Mouse (Mus musculus) ovary, postnatal 36 days (tissue): ENCODE data around the gene Ube2d3.

Experiments
- DNase-seq: peaks from one replicate; pipeline ENCODE4 v3.0.0; 2022; ENCODE audit warnings: low spot score, mixed read lengths

Ube2d3 gene

GRCm38 (mm10) chr3:135437758-135438495, at the start of gene Ube2d3:
Gene Ube2d3, plus strand, starts transcription at chr3:135438149.
- peak; percentile 99 for DNase-seq

DNA sequence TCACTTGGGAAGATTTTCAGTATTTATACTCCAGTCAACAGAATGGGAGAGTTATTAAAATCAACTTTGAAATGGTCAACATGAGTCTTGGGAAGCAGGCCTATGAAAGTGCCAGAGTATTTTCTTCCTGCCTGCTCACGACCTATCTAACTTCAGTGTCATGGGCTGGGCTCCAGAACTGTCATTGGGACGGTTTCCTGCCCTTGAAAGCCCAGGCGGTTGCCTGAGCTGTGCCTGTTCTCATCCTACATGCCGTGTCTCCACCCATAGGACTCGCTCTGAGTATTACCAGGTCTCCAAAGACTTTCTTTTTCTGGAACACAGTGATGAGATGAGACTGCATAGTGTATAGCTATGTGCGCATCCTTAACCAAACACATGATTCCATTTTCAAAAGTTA, 44.8 kb upstream of the Ube2d3 start:
- no peak for DNase-seq

DNA sequence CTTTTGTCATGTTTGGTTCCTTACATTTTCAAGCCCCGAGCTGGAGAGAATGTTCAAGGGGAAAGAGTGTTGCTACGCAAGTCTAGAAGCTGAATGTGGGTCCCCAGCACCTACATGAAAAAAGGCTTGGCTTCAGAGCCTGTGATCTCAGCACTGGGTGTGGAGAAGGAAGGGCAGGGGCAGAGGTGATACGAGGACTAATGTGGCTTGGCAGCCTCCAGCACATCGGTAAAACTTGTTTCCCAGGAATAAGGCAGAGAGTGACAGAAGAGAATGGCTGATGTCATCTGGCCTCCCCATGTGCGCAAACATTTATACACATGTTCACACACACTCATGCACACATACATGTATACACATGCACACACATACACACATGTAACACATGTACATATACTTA, 42.9 kb upstream of the Ube2d3 start:
- no peak for DNase-seq

- DNase-seq, result no peak
These were observed 41.9 kb upstream of the Ube2d3 start for GRCm38 (mm10) chr3:135396081-135396480.

DNA sequence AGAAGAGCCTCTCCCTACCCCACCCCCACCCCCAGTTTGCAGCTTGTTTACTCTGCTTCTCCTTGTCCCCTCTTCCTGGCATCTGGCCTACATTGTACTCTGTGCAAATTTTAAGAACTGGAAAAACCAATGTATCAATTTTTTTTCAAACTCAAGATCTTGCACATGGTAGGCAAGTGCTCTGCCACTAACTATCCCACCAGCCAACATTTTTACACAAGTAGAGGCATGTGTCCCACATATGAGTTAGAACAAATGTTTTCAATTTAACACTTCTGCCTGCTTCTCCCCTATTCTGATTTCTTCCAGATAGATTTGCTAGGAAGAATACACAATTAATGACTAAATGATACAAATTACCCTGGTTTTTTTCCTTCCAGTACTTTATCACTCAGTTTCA, 40.8 kb upstream of the Ube2d3 start:
- DNase-seq, result no peak

GRCm38 (mm10) chr3:135402201-135402658, 35.7 kb upstream of the Ube2d3 start:
- DNase-seq, result peak; percentile 82

DNA sequence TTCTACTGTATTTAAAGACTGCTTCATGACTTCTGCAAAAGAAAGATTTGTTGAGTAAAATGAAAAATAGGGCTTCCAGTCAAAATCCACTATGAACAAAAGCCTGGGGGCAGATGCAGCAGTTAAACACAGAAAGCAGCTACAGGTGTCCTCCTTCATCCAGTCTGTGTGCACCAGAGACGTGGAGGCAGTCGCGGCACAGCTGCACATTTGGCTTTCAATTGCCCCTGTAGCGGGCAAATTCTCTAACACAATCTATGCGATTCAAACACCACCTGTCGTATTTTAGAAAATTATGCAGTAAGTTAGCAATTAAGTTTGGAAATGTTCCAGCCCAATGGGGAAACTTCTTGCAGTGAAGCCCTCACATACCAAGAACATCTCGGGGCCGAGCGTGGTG, 34.7 kb upstream of the Ube2d3 start:
- no peak for DNase-seq

DNA sequence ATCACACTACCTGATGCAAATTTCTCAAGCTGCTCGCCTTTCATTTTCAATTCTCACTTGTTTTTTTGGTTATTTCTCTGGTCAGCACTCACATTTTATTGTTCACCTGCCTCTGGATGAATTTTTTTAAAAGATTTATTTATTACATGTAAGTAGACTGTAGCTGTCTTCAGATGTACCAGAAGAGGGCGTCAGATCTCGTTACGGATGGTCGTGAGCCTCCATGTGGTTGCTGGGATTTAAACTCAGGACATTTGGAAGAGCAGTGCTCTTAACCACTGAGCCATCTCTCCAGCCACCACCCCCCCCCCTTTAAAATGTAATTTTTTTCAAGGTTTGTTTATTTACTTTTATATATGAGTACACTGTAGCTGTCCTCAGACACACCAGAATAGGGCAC, 34.1 kb upstream of the Ube2d3 start:
- no peak for DNase-seq

DNA sequence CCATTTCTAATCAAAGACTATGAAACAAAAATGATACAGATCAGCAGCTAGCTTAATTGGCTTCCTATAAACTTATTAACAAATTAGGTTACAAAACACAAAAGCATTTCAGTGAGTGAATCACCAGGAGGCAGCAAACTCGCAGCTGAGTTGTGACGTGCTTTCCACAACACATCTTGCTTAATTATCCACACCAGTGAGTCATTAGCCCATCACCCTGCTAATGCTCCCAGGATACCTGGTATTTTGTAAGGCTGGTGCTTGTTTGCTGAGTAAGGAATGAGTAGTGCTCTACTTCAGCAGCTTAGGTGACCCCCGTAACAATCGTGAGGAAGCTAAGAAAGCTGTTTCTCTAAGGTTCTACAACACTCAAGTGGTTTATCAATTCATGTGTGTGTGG, 33.4 kb upstream of the Ube2d3 start:
- no peak for DNase-seq

DNA sequence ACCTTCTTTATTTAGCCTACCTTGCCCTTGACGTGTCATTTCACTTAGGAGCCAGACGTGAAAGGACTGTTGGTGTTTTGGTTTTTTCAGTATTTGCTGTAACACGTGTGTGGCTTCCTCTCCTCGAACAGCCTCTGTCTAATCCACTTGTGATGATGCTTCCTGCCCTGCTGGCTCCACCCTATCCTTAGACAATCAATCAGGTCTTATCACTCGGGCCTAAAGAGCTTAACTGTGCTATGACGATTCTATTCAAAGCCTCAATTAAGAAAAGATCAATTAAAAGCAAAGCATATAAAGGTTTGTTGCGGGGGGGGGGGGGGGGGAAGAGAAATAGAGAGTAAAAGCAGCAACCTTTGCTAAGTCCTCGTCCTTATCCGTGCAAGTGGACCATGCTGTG, 30.6 kb upstream of the Ube2d3 start:
- DNase-seq, result no peak

GRCm38 (mm10) chr3:135409219-135409618, 28.7 kb upstream of the Ube2d3 start:
- no peak for DNase-seq

GRCm38 (mm10) chr3:135411056-135411455, 26.9 kb upstream of the Ube2d3 start:
- no peak for DNase-seq

GRCm38 (mm10) chr3:135411824-135412223, 26.1 kb upstream of the Ube2d3 start:
- no peak for DNase-seq

DNA sequence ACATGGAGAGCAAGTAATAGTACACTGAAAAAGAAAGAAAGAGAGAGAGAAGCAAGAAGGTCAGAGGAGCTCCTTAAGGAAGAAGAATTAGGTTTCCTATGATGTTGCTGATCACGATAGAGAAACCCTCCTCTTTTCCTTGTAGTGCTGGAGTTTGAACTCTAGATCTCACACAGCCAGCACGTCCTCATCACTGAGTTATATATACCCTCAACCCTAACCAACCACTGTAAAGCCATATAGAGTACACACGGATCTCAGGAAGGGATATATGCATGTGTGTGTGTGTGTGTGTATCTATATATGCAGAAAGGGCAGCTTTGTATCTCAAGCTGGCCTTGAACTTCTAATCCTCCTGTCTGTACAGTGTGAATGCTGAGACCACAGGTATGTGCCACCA, 20.7 kb upstream of the Ube2d3 start:
- DNase-seq, result no peak

DNA sequence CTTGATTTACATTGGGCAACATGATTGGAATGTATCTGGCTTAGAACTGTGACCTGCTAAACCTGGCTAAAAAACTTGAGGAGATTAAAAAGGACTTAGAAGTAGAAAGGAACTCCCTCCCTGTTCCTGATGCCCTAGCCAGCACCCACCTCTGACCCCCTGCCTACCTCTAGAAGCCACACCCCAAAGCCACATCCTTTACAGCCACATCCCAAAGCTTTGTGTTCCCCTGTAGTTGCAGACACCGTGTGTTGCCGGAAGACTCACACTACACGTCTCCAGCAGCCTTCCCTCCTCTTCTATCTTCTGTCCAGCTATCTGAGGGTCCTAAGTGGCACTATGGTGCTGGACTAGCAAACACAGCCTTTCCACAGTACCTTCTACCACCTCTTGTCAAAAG, 20.1 kb upstream of the Ube2d3 start:
- DNase-seq, result no peak

GRCm38 (mm10) chr3:135420542-135421309, 17.2 kb upstream of the Ube2d3 start:
- no peak for DNase-seq

- no peak for DNase-seq
These were observed 16.7 kb upstream of the Ube2d3 start for GRCm38 (mm10) chr3:135421310-135421594.

GRCm38 (mm10) chr3:135422232-135422855, 15.6 kb upstream of the Ube2d3 start:
- no peak for DNase-seq

DNA sequence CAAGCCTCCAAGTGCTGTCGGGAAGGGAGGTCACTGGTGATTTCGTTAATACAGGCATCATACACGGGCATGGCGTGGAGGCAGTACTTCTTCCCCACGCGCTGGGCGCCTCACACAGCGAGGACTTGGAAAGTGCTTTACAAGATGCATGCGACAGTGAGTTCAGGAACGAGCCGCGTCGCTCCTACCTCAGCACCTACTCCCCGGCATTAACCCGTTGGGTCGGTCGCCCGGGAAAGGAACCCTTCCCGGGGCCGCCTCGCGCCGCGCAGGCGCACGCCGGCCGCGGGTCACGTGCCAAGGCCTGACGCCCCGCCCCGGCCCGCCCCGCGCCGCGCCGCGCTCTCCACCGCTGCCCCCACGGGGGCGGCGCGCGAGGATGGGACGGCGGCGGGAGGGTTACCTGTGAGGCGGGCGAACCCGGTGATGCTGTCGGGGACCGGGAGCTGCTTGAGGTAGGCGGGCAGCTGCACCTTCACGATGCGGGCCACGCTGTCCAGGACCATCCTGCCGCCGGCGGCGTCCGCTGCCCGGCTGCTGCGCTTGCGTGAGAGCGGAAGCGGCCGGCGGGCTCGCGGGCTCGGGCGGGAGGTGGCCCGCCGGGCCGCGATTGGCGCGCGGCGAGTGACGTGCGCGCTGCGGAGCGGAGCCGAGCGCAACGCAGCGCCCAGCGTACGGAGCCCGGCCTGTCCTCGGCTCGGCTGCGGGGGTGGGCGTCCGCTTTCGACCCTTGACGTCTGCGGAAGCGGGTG, 14.9 kb upstream of the Ube2d3 start:
- DNase-seq, result peak; percentile 86

GRCm38 (mm10) chr3:135423608-135424212, 14.2 kb upstream of the Ube2d3 start, which contains the start of gene Cisd2:
Gene Cisd2, minus strand, starts transcription at chr3:135423925.
- no peak for DNase-seq

DNA sequence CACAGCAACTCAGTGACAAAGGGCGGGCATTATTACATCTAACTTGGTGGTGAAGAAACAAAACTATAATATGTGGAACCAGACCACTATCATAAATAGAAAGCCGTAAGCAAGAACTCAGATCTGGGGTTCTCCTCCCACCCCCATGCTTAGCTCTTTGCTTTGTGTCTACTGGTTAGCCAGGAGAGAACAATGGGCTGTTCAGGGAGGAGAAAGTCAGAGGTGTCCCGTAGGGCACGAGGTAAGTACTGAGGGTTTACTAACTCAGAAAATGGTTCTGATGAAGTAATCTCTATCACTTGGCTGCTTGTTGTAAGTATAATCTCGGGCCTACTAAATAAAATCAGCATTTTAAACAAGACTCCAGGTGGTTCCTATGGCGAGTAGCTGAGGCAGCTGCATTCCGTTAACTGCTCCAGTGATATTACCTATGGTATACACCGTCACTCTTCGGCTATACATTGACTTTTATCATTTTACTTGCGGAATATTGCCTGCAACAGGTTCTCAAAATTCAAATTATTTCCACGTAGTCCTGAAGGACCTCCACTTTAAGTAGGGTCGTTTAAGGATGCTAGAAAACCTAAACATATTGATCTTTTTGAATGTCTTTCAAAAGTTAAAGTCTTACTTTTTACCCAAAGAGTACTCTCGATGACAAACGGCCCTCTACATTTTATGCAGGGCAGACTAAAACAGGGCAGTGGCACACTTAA, 890 bp upstream of the Ube2d3 start:
- no peak for DNase-seq
